Mouse (Mus musculus) cortical plate, adult 2 months (tissue): Measurements from ENCODE around the gene Kyat1.

Experiments
- CTCF ChIP-seq: fragments of 200-500 bp; IDR thresholded peaks from 2 replicates; pipeline ENCODE4 v1.5.1; 2011; ENCODE audit warnings: mild to moderate bottlenecking, control low read depth, low read length; ENCODE audit not compliant: insufficient read depth; ENCODE audit errors: extremely low read depth
- POLR2A ChIP-seq: fragments of 200-500 bp; IDR thresholded peaks from 2 replicates; pipeline ENCODE4 v1.6.1; 2011; ENCODE audit warnings: mild to moderate bottlenecking, low read length, control low read depth; ENCODE audit not compliant: insufficient read depth; ENCODE audit errors: extremely low read depth

GRCm38 (mm10) chr2:30171371-30171996 is 34.2 kb downstream of the Kyat1 start, which contains the start of gene Endog:
- TF ChIP-seq CTCF (no peak), POLR2A (peak; percentile 98)
